Mouse (Mus musculus): ENCODE data around the gene Snd1. TPM values are rescaled to one million over a fixed set of nuclear protein-coding genes. Genes with fewer than 3 reads are reported as not detected.

Snd1 gene
- total RNA-seq, 1 experiment, result 343 TPM

DNA sequence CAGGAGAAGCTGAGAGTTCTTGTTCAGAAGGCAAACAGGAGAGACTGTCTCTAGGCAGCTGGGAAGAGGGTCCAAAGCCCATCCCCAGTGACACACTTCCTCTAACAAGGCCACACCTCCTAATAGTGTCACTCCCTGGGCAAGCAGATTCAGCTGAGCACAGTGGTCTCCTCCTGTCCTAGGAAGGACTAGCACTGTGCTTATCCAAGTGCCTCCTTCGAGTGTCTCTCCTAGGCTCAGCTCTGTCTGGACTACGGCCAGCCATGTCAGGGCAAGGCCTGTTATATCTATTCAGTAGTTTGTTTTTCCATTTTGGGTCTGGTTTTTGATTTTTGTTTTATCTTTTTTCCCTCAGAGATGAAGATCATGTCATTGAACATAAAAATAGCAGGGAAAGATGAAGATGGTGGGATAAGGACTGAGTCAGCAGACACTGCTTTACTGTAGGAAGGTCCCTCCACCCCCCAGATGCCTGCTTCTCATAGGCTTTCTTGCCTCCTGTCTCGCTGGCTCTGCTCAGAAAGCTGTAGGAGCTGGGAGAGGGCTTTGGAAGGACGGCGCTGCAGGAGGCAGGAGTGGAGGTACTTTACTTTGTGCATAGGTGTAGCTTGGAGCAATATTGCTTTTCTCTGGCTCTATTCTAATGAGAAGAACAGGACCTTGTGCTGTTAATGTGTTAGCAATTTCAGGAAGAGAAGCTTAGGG, 86.5 kb downstream of the Snd1 start:
- peaks cover 0 to 3% of the 10 kb centered on the region in 2 experiments; a peak in 1 of 4 replicates for H3K4me1 ChIP-seq (ENCODE audit: control insufficient read depth in 2 of 2, insufficient read depth in 2 of 2, low read length in 2 of 2, poor library complexity in 1 of 2)
- no peak overlapping the region for H3K9ac ChIP-seq (ENCODE audit: insufficient read depth, low read depth, low read length, poor library complexity, severe bottlenecking)
- no peak overlapping the region for H3K27ac ChIP-seq (ENCODE audit: insufficient read depth, low read depth, low read length, poor library complexity, severe bottlenecking)
- no peak for DNase-seq (ENCODE audit: low read depth, low spot score)
- H3K36me3 ChIP-seq (ENCODE audit: control insufficient read depth, insufficient read depth, low read length, poor library complexity, severe bottlenecking), result peaks cover 9% of the 10 kb centered on the region
- in situ Hi-C loops (cut with MboI; ENCODE audit: low sequenced_read_pairs in 2 of 2, unreplicated experiment in 2 of 2), result no loop called here
- H3K9me3 ChIP-seq (ENCODE audit: control insufficient read depth, insufficient read depth, low read depth, low read length), result no peaks in the 10 kb centered on the region
- TF ChIP-seq HCFC1 (IDR thresholded peaks at IDR 0.05; ENCODE audit: borderline replicate concordance, insufficient read depth, low read length), result no peak
- no peak for TF ChIP-seq ZNF384 (IDR thresholded peaks at IDR 0.05; ENCODE audit: low read depth, low read length)
- TF ChIP-seq CHD2 (IDR thresholded peaks at IDR 0.05; ENCODE audit: low read depth, low read length), result no peak
- no peak for TF ChIP-seq MAFK (IDR thresholded peaks at IDR 0.05; ENCODE audit: insufficient read depth, low read depth, low read length)
- no peak for TF ChIP-seq ZC3H11A (IDR thresholded peaks at IDR 0.05; ENCODE audit: borderline replicate concordance, low read depth, low read length)
- H3K4me3 ChIP-seq (ENCODE audit: insufficient read depth in 1 of 2, low read depth in 1 of 2, low read length in 2 of 2, poor library complexity in 1 of 2, severe bottlenecking in 1 of 2), result no peak overlapping the region

DNA sequence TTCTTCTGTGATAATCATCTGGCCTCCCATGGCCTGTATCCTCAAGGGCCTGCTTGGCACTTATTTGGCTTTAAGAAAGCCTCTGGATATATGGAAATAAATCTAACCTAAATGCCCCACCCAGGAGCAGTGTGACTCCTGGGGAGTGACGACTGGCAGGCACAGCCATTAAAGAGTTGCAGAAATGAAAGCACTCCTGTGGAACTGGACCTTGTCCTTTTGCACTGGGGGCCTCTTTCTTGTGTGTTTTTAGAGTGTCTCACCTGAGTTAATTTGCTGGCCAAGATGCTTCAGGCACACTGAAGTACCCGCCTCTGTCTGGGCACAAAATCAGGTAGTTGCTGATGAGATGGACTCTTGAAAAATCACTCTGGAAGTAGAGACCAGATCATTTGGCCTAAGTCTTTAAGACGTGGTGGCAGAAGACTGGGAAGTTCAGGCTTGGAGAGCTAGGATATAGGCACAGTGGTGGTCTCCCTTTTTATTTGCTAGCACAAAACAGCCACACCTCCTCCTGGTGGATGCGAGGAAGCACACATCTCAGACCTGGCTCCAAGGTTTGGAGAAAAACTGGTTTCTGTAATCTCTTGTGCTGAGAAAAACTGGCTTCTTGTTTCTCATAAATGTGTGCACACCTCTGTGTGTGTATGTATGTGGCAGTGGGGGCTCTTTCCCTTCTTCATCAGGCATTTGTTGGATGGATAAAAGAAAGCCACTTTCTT, 87.5 kb downstream of the Snd1 start:
- no peak for DNase-seq (ENCODE audit: low read depth, low spot score)
- H3K9ac ChIP-seq (ENCODE audit: insufficient read depth, low read depth, low read length, poor library complexity, severe bottlenecking), result no peak overlapping the region
- peaks cover 0 to 3% of the 10 kb centered on the region in 2 experiments; a peak in 1 of 4 replicates for H3K4me1 ChIP-seq (ENCODE audit: control insufficient read depth in 2 of 2, insufficient read depth in 2 of 2, low read length in 2 of 2, poor library complexity in 1 of 2)
- H3K36me3 ChIP-seq (ENCODE audit: control insufficient read depth, insufficient read depth, low read length, poor library complexity, severe bottlenecking), result peaks cover 9% of the 10 kb centered on the region
- TF ChIP-seq CHD2 (IDR thresholded peaks at IDR 0.05; ENCODE audit: low read depth, low read length) (no peak), HCFC1 (IDR thresholded peaks at IDR 0.05; ENCODE audit: borderline replicate concordance, insufficient read depth, low read length) (no peak), ZC3H11A (IDR thresholded peaks at IDR 0.05; ENCODE audit: borderline replicate concordance, low read depth, low read length) (no peak), ZNF384 (IDR thresholded peaks at IDR 0.05; ENCODE audit: low read depth, low read length) (no peak), MAFK (IDR thresholded peaks at IDR 0.05; ENCODE audit: insufficient read depth, low read depth, low read length) (no peak)
- in situ Hi-C loops (cut with MboI; ENCODE audit: low sequenced_read_pairs in 2 of 2, unreplicated experiment in 2 of 2), result no loop called here
- H3K27ac ChIP-seq (ENCODE audit: insufficient read depth, low read depth, low read length, poor library complexity, severe bottlenecking), result no peak overlapping the region
- H3K4me3 ChIP-seq (ENCODE audit: insufficient read depth in 1 of 2, low read depth in 1 of 2, low read length in 2 of 2, poor library complexity in 1 of 2, severe bottlenecking in 1 of 2), result no peak overlapping the region
- no peaks in the 10 kb centered on the region for H3K9me3 ChIP-seq (ENCODE audit: control insufficient read depth, insufficient read depth, low read depth, low read length)

DNA sequence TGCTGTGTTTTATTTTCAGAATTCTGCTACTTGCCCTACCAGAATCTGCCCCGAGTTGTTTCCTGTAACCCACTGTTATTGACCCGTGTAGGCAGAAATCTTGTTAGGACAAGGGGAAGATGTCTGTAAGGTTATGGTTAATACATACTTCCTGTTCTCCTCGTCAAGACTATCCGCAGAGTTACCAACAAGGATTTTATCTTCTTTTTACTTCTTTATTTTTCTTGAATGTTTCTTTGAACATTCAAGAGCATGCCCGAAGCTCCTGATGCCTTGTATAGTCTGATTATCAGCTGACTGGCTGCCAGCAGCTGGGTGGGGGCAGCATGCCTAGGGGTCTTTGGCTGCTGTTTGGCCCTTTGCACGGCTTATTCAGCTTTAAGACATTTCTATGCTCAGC, 93.0 kb downstream of the Snd1 start:
- Histone ChIP-seq H3K9ac (ENCODE audit: insufficient read depth, low read depth, low read length, poor library complexity, severe bottlenecking) (no peak overlapping the region), H3K36me3 (ENCODE audit: control insufficient read depth, insufficient read depth, low read length, poor library complexity, severe bottlenecking) (peaks cover 2% of the 10 kb centered on the region), H3K27ac (ENCODE audit: insufficient read depth, low read depth, low read length, poor library complexity, severe bottlenecking) (no peak overlapping the region), H3K4me3 (ENCODE audit: insufficient read depth in 1 of 2, low read depth in 1 of 2, low read length in 2 of 2, poor library complexity in 1 of 2, severe bottlenecking in 1 of 2) (no peak overlapping the region), H3K9me3 (ENCODE audit: control insufficient read depth, insufficient read depth, low read depth, low read length) (no peaks in the 10 kb centered on the region), H3K4me1 (ENCODE audit: control insufficient read depth in 2 of 2, insufficient read depth in 2 of 2, low read length in 2 of 2, poor library complexity in 1 of 2) (peaks cover 0 to 2% of the 10 kb centered on the region in 2 experiments; a peak in 1 of 4 replicates)
- in situ Hi-C loops (cut with MboI; ENCODE audit: low sequenced_read_pairs in 2 of 2, unreplicated experiment in 2 of 2), result no loop called here
- DNase-seq (ENCODE audit: low read depth, low spot score), result no peak
- TF ChIP-seq CHD2 (IDR thresholded peaks at IDR 0.05; ENCODE audit: low read depth, low read length), result no peak
- no peak for TF ChIP-seq ZC3H11A (IDR thresholded peaks at IDR 0.05; ENCODE audit: borderline replicate concordance, low read depth, low read length)
- no peak for TF ChIP-seq ZNF384 (IDR thresholded peaks at IDR 0.05; ENCODE audit: low read depth, low read length)
- no peak for TF ChIP-seq MAFK (IDR thresholded peaks at IDR 0.05; ENCODE audit: insufficient read depth, low read depth, low read length)
- TF ChIP-seq HCFC1 (IDR thresholded peaks at IDR 0.05; ENCODE audit: borderline replicate concordance, insufficient read depth, low read length), result no peak

GRCm38 (mm10) chr6:28571946-28572345, 97.0 kb downstream of the Snd1 start:
- Histone ChIP-seq H3K9me3 (ENCODE audit: control insufficient read depth, insufficient read depth, low read depth, low read length) (no peaks in the 10 kb centered on the region), H3K4me1 (ENCODE audit: control insufficient read depth in 2 of 2, insufficient read depth in 2 of 2, low read length in 2 of 2, poor library complexity in 1 of 2) (peaks cover 0 to 2% of the 10 kb centered on the region in 2 experiments; a peak in 1 of 4 replicates), H3K27ac (ENCODE audit: insufficient read depth, low read depth, low read length, poor library complexity, severe bottlenecking) (no peak overlapping the region), H3K36me3 (ENCODE audit: control insufficient read depth, insufficient read depth, low read length, poor library complexity, severe bottlenecking) (no peaks in the 10 kb centered on the region; the same call in none of the 2 replicates), H3K9ac (ENCODE audit: insufficient read depth, low read depth, low read length, poor library complexity, severe bottlenecking) (no peak overlapping the region), H3K4me3 (ENCODE audit: insufficient read depth in 1 of 2, low read depth in 1 of 2, low read length in 2 of 2, poor library complexity in 1 of 2, severe bottlenecking in 1 of 2) (no peak overlapping the region)
- in situ Hi-C loops (cut with MboI; ENCODE audit: low sequenced_read_pairs in 2 of 2, unreplicated experiment in 2 of 2), result no loop called here
- no peak for TF ChIP-seq HCFC1 (IDR thresholded peaks at IDR 0.05; ENCODE audit: borderline replicate concordance, insufficient read depth, low read length)
- TF ChIP-seq CHD2 (IDR thresholded peaks at IDR 0.05; ENCODE audit: low read depth, low read length), result no peak
- no peak for DNase-seq (ENCODE audit: low read depth, low spot score)
